Mouse (Mus musculus) inflammation-experienced regulatory T-cells (primary cell): Measurements from ENCODE around the gene Entpd2. TPM values are rescaled to one million over a fixed set of nuclear protein-coding genes. Genes with fewer than 3 reads are reported as not detected.

ENCODE experiments used
- polyA plus RNA-seq, 2 experiments: library from polyadenylated mRNA; unstranded; fragments of 100-300 nt; shearing (Covaris generic); gene quantifications; one replicate each; pipeline ENCODE4 v1.2.1; 2017

Entpd2 gene
- polyA plus RNA-seq: under 1 TPM in 1 of 2 experiments, not detected in 1; 0.40 TPM

DNA sequence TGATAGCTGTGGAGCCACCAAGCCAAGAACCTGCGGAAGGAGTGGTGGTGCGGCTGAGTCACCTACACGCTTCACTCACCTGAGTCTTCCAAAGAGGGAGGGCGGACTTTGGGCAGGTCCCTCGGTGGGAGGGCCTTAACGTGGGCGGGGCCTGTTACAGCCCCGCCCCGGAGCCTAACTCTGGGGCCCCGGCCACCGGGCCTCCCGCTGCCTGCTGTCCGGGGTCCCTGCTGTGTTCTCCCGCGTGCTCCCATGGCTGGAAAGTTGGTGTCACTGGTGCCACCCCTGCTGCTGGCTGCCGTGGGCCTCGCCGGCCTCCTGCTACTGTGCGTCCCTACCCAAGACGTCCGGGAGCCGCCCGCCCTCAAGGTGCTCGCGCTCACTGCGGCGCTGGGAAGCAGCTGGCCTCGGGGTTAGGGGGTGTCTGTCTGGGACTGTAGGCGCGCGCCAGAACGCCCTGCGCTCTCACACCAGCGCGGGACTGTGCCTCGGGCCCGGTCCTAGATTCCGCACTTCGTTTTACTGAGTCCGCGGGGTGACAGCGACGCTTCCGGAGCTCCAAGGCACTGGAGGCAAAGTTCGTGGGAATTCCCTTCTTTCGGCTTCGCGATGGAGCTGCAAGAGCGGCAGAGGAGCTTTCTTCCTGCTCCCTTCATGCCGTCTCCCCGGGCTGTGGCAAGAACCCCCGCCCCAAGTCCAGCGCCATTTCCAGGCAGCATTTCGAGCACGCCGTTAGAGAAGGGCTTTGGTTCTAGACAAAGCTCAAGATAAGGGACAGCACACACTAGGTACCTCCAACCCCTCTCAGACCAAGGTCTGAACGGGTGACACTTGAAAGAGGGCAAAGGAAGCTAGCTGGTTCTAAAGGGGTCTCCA is at the start of gene Entpd2:
Gene Entpd2 (plus strand): TSS at position 154 of the 876 bp plus-strand sequence.

DNA sequence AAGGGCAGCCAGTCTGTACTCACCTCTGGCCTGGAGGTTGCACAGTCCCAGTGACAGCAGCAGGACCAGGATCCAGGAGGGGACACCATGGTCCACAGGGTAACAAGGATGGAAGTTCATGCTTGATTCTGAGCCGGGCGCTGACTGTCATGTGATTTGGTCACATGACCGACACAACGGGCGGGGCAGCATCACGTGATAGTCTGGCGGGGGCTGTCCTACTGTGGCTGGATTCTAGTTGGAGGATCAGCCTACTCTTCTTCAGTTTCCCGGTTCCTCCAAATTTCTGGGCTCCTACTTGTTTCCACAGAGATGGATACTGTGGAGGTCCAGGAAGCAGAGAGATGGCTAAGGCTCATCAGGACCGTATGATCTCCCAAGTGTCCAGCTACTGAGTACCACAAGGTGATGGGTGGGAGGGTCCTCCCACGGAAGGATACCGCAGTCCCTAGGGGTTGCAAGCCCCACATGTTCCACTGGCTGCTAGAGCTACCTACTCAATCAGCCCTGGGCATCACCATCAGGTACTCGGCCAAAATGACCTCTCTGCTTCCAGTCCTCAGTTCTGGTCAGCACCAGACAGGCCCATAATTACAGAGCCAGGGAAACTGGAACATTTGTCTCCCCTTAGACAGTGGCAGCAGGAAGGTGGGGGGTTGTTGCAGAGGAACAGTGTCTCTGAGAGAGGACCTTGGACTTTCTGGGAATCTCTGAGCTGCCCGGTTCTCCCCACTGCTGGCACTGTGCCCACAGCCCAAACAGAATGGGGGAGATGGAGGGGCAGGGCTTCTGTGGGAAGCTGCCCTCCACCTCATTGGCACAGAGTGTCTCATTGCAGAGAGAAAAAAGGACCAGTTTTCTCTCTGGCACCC is 39.2 kb upstream of the Entpd2 start, which contains the start of gene Dpp7:
Gene Dpp7 (minus strand): TSS at position 152 of the 872 bp plus-strand sequence.

DNA sequence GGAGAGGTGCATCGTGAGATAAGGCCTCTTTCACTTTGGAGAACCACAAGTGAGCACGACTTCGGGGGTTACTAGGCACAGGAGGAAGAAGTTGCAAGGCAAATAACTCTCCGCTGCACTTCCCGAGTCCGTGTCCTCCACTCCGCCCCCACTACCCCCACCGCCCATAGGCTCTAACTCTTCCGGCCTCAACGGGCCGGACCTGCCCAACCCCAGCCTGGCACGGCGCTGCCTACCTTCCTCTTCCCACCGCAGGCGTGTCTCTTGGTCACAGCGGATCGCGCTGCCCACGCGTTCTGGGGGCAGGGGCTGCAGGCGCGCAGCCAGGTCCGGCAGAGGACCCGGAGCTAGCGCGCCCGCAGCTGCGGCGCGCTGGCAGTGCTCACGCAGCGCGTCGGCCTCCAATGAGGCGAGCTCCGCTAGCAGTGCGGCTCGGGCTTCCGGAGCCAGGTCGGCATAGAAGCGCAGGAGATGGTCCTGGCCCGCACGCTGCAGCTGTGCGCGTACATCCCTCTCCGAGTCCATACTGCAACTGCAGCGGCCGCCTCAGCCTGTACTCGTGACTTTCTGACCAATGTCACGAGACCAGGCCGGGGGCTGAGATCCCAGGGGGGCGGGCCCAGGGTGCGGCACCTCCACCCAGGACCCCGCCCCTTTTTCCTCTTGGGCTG is 30.4 kb upstream of the Entpd2 start, which contains the start of gene Uap1l1:
Gene Uap1l1 (minus strand): TSS at position 592 of the 671 bp plus-strand sequence.

DNA sequence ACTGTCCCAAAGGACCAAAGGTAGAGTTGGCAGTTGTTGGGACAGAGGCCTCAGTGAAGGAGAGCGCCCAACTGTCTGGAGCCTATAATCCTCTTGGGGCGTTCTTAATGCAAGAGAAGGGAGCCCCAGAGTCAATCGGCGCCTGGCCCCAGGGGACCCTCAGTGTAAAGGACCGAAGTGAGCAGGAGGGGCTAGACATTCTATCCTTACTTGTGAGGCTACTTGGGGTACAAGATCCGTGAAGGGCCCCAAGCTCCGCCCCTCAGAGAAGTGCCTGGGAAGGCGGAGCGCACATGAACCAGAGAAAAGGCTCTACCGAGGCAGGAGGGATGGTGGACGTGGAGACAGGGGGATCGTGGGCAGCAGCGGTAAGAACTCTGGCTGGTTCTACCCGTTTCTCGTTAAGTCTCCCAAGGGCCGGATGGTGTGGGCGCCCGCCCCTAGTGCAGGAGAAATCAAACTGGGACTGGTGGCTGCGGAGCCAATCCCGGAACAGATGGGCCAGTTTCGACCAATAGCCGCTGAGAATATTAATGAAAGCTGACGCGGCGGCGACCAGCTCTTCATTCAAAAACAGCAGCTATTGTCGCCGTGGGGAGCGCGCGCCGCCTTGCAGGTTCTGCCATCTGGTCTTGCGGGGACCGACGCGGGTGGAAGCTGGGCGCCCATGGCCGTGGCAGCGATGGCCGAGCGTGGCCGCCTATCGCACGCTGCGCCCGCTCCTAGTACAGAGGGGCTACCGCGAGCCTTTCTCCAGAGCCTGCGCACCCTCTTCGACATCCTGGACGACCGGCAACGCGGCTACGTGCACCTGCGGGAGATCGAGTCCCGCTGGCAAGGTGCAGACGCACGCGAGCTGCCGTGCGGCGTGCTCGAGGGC is 23.7 kb upstream of the Entpd2 start, which contains the start of gene Sapcd2:
Gene Sapcd2 (plus strand): TSS at position 558 of the 880 bp plus-strand sequence.

DNA sequence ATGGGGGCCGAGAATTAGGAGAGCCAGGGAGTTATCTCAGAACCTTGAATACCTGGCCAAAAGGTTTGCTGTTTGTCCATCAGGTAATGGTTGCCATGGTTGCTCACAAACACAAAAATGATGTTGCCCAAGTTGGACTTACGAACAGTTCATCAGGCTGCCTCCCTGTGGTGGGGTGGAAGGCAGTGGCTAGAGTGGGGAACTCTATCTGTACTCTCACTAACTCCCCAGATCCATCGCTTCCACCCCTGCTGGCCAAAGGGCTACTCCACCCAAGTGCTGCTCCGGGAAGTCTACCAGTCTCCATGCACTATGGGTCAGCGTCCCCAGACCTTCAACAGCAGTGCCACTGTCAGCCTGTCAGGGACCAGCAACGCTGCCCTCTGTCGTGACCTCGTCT is 3.4 kb downstream of the Entpd2 start, which contains the start of gene Npdc1:
Gene Npdc1 (plus strand): TSS at position 301 of the 400 bp plus-strand sequence.

DNA sequence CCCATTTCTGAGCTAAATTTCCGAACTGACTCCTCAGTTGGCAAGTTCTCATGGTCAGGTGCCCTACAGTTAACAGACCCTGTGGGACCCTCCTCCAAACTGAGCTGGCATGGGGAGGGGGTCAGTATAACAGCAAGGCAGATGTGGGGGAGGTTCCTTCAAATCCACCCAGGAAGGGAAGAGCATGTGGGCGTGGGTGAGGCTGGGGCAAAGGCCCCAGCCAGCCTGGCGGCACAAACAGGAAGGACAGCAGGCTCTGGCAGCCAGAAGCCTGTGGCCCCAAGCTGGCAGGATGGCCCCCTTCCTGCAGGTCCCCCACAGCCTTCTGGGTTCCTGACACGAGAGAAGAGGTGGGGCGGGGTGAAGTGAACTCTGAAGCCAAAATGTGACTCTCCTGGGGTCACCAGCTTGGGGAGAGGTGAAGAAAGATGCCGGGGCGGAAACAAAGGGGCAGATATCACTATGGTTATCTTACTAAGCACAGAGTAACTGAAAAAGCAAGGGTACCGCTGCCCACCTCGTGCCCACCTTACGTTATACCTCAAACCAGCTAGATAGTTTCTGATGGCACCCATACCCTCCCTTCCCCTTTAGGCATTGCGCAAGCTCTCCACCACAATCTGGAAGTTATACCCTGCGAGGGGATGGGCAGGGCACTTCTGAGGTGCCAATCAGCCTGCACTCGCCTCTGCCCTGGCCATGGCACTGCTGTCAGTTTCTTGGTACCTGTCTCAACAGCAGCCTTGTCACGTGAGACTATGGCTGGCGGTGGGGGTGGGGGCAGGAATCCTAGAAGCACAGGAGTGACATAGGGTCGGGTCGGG is 27.1 kb downstream of the Entpd2 start, which contains the start of gene Fut7:
Gene Fut7 (plus strand): TSS at position 681 of the 824 bp plus-strand sequence.

DNA sequence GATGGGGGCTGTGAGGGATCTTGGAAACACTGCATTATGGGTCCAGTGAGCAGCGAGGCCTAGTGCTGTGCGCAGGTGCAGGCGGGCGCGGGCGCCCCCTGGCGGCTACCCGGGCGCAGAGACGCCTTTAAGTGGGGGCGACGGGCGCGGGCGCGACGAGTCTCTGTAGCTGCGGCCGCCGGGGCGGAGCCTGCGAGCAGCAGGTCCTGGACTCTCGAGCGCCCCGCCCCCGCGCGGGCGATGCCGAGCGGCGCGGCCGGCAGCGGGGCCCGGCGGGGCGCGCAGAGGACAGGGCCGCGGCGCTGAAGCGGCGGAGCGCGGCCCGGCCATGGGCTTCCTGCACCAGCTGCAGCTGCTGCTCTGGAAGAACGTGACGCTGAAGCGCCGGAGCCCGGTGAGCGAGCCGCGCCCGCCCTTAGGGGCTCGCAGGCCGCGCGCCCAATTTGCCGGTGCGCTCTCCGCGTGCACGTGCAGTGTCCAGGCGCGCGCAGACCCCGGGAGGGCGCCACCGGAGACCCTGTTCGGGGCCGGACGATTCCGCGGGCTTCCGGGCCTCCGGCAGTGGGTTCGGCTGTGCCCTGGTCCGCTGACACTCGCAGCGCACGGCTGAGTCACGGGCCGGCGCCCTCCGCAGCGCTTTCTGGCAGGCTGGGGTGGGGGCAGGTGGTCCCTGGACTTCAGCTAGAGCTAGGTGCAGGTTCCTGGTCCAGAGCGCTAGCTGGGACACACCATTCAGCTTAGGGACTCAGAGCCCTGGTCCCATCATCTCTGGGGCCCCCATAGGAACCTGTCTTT is 33.0 kb downstream of the Entpd2 start, which contains the start of gene Abca2:
Gene Abca2 (plus strand): TSS at position 262 of the 795 bp plus-strand sequence.

Other genes with a start within 250 kb of the Entpd2 start
- gene Nrarp, start 215.1 kb upstream of the Entpd2 start, polyA plus RNA-seq: 1 to 10 TPM; 4.9 to 8.7 TPM
- 100 to 1,000 TPM; 105 to 119 TPM for gene Tor4a, start 199.0 kb upstream of the Entpd2 start, polyA plus RNA-seq
- 100 to 1,000 TPM; 141 to 186 TPM for gene Nelfb, start 184.4 kb upstream of the Entpd2 start, polyA plus RNA-seq
- gene Stpg3, start 181.2 kb upstream of the Entpd2 start, polyA plus RNA-seq: 1 to 10 TPM in 1 of 2 experiments, under 1 TPM in 1; 0.29 to 1.4 TPM
- gene Fam166a, start 177.1 kb upstream of the Entpd2 start, polyA plus RNA-seq: under 1 TPM; 0.27 to 0.54 TPM
- gene Tubb4b, start 171.2 kb upstream of the Entpd2 start, polyA plus RNA-seq: 100 to 1,000 TPM; 172 to 185 TPM
- not detected for gene Slc34a3, start 161.5 kb upstream of the Entpd2 start, polyA plus RNA-seq
- not detected for gene Rnf224, start 159.1 kb upstream of the Entpd2 start, polyA plus RNA-seq
- 1 to 10 TPM; 1.2 to 2.0 TPM for gene Rnf208, start 153.6 kb upstream of the Entpd2 start, polyA plus RNA-seq
- not detected for gene Cysrt1, start 153.4 kb upstream of the Entpd2 start, polyA plus RNA-seq
- gene AL732309.1, start 149.0 kb upstream of the Entpd2 start, polyA plus RNA-seq: 10 to 100 TPM in 1 of 2 experiments, 1 to 10 TPM in 1; 6.2 to 11.9 TPM
- gene Tmem203, start 140.4 kb upstream of the Entpd2 start, polyA plus RNA-seq: 10 to 100 TPM; 20.6 to 22.0 TPM
- 10 to 100 TPM; 17.1 to 22.4 TPM for gene Tprn, start 133.3 kb upstream of the Entpd2 start, polyA plus RNA-seq
- 100 to 1,000 TPM; 117 to 137 TPM for gene Ssna1, start 123.4 kb upstream of the Entpd2 start, polyA plus RNA-seq
- 100 to 1,000 TPM in 1 of 2 experiments, 10 to 100 TPM in 1; 94.3 to 117 TPM for gene Anapc2, start 123.4 kb upstream of the Entpd2 start, polyA plus RNA-seq
- gene Tmem210, start 107.7 kb upstream of the Entpd2 start, polyA plus RNA-seq: not detected
- gene Lrrc26, start 106.0 kb upstream of the Entpd2 start, polyA plus RNA-seq: 1 to 10 TPM in 1 of 2 experiments, not detected in 1; 4.0 TPM
- under 1 TPM; 0.41 to 0.78 TPM for gene Grin1, start 76.7 kb upstream of the Entpd2 start, polyA plus RNA-seq
- gene Man1b1, start 63.5 kb upstream of the Entpd2 start, polyA plus RNA-seq: 10 to 100 TPM; 21.9 to 32.4 TPM
- gene Dpp7, start 39.5 kb upstream of the Entpd2 start, polyA plus RNA-seq: 10 to 100 TPM; 21.7 to 25.4 TPM
- gene Uap1l1, start 30.2 kb upstream of the Entpd2 start, polyA plus RNA-seq: 10 to 100 TPM; 30.5 to 53.8 TPM
- under 1 TPM in 1 of 2 experiments, not detected in 1; 0.40 TPM for gene Sapcd2, start 23.6 kb upstream of the Entpd2 start, polyA plus RNA-seq
- 1 to 10 TPM; 4.3 to 6.2 TPM for gene Npdc1, start 3.5 kb downstream of the Entpd2 start, polyA plus RNA-seq
- gene Fut7, start 27.4 kb downstream of the Entpd2 start, polyA plus RNA-seq: 10 to 100 TPM in 1 of 2 experiments, 1 to 10 TPM in 1; 8.5 to 21.4 TPM
- gene Abca2, start 32.8 kb downstream of the Entpd2 start, polyA plus RNA-seq: 10 to 100 TPM; 62.8 to 67.6 TPM
- 1 to 10 TPM; 3.4 to 4.3 TPM for gene Clic3, start 61.0 kb downstream of the Entpd2 start, polyA plus RNA-seq
- 100 to 1,000 TPM in 1 of 2 experiments, 10 to 100 TPM in 1; 95.5 to 104 TPM for gene Paxx, start 65.2 kb downstream of the Entpd2 start, polyA plus RNA-seq
- gene Ptgds, start 74.2 kb downstream of the Entpd2 start, polyA plus RNA-seq: under 1 TPM in 1 of 2 experiments, not detected in 1; 0.37 TPM
- not detected for gene Lcn12, start 98.0 kb downstream of the Entpd2 start, polyA plus RNA-seq
- 100 to 1,000 TPM; 107 to 134 TPM for gene Fbxw5, start 104.9 kb downstream of the Entpd2 start, polyA plus RNA-seq
- 1 to 10 TPM; 7.5 to 9.3 TPM for gene C8g, start 105.8 kb downstream of the Entpd2 start, polyA plus RNA-seq
- gene Traf2, start 151.1 kb downstream of the Entpd2 start, polyA plus RNA-seq: 10 to 100 TPM; 82.2 to 87.8 TPM
- gene Edf1, start 162.0 kb downstream of the Entpd2 start, polyA plus RNA-seq: 100 to 1,000 TPM; 335 to 382 TPM
- gene Mamdc4, start 179.0 kb downstream of the Entpd2 start, polyA plus RNA-seq: 1 to 10 TPM in 1 of 2 experiments, under 1 TPM in 1; 0.58 to 1.6 TPM
- gene Phpt1, start 179.3 kb downstream of the Entpd2 start, polyA plus RNA-seq: 10 to 100 TPM; 53.8 to 59.8 TPM
- 1 to 10 TPM in 1 of 2 experiments, under 1 TPM in 1; 0.93 to 1.2 TPM for gene Ajm1, start 185.9 kb downstream of the Entpd2 start, polyA plus RNA-seq
- gene Rabl6, start 212.6 kb downstream of the Entpd2 start, polyA plus RNA-seq: 10 to 100 TPM; 41.1 to 47.1 TPM
- not detected for gene Ccdc183, start 221.8 kb downstream of the Entpd2 start, polyA plus RNA-seq
- gene Tmem141, start 226.1 kb downstream of the Entpd2 start, polyA plus RNA-seq: 1 to 10 TPM; 4.1 TPM
- gene Fcna, start 232.2 kb downstream of the Entpd2 start, polyA plus RNA-seq: 10 to 100 TPM in 1 of 2 experiments, not detected in 1; 18.1 TPM